Mouse (Mus musculus): ENCODE measurements around the gene Ctf1. TPM values are rescaled to one million over a fixed set of nuclear protein-coding genes. Genes with fewer than 3 reads are reported as not detected.
A peak's percentile ranks its signal among the peaks of the same experiment; 100 is the strongest.
"Not testable (repeated sequence)": the region's sequence is repeated elsewhere in the genome, so short reads cannot be mapped to it uniquely, and the experiment has no call there.

Ctf1 gene
- total RNA-seq, 2 experiments from 2014 or later = 4.6 to 7.5 TPM

DNA sequence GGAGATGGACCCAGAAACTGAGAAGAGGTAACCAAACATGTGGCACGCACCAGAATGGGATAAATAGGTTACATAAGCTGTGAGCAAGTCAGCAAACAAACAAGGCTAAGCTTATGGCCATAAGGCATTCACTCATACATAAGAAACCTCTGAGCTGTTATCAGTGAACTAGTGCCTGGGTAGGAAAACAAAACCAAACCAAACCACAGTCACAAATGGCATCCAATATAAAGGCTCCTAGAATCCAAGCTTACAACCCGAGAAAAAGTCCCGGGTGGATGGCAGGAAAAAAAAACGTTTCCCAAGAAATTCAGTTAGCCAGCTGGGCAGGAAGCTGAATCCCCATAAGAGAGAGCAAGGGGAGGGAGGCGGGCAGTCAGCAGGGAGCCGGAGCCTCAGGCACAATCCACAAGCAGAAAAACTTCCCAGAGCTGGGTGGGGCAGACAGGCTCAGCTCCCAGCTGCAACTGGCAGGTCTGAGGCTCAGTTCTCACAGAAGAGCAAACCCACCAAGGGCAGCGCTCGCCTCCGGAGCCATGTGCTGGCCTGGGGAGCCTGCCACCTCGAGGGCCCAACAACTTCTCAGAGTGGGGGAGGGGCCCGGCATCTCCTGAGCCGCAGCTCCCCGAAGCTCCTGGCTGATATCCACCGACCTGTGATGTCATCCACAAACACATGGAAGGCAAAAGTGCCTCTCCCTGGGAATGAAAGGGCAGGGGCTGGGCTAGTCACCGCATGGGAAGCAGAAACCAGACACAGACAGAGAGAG is 21.1 kb upstream of the Ctf1 start:
- intact Hi-C loops (cut with DNase I) = loop anchor here (1.0 to 2.0 kb wide), 2 partner anchors 17 kb away; partner anchors contain the start of gene Bcl7c
- DNase-seq = peak; percentile 91

DNA sequence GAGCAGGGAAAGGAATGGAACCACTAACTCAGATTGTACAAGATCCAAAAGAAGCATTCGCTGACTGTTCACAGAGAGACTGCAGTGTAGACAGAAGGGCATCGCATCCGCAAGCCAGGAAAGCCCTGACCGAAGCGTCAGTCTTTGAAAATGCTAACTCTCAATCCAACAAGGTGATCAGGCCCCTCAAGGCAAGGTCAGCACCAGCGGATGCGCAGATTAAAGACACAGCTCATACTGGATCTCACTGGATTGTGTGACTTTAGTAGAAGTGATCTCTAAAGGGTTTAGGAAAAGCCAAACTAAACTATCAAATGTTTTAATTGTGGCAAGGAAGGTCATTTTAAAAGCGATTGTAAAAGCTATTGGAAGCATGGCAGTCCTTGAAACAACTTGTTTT is 19.2 kb upstream of the Ctf1 start:
- DNase-seq = no peak
- intact Hi-C loops (cut with DNase I) = no loop called here

- intact Hi-C loops (cut with DNase I); DNase-seq: not testable (repeated sequence)
Observed at GRCm38 (mm10) chr7:127693730-127694129, 18.8 kb upstream of the Ctf1 start.

- intact Hi-C loops (cut with DNase I) = no loop called here
- no peak for DNase-seq
Observed at GRCm38 (mm10) chr7:127698986-127699385, 13.6 kb upstream of the Ctf1 start.

DNA sequence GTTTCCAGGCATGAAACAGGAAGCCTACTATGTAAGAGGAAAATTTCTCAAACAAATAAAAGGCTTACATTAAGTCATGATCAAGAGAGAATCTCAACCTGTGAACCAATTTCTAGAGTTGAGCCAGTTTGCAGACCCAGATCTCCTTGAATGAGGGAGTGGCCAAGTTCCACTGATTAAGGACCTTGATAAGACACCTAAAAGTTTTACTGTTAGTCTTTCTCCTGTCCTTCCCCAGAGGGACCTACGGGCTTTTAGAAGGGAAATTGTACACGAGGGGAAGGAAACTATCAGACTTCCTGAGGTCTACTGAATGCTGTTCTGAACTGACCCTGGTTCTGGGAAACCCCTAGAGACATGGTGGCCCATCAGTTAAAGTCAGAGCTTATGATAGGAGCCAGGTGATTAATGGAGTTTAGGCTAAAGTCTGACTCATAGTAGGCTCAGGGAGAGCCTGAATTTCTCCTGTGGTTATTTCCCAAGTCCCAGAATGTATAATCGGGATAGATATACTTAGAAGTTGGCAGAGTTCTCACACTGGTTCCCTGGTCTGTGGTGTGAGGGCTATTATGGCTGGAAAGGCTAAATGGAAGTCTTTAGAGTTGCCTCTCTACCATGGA is 11.7 kb upstream of the Ctf1 start:
- DNase-seq = no peak
- intact Hi-C loops (cut with DNase I) = no loop called here

GRCm38 (mm10) chr7:127703561-127704178 is 8.9 kb upstream of the Ctf1 start:
- DNase-seq = no peak
- intact Hi-C loops (cut with DNase I) = no loop called here

DNA sequence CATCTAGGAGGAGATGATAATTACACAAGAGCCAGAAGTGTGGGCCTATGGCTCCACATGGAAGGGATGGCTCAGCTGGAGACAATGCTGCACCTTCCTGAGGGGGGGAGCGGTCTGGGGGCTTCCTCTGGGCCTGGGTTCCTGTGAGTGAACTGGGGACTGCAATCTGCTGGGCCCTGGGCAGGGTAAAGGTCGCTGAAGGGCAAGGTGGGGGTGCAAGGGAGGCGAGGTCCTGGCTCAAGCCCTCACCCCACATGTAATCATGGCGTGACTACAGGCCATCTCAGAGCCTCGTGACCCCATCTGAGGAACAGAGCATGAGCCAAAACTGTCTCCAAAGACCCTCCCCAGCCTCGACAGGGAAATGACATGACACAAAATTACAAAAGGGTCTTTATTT is 7.9 kb upstream of the Ctf1 start:
- DNase-seq = no peak
- intact Hi-C loops (cut with DNase I) = no loop called here

DNA sequence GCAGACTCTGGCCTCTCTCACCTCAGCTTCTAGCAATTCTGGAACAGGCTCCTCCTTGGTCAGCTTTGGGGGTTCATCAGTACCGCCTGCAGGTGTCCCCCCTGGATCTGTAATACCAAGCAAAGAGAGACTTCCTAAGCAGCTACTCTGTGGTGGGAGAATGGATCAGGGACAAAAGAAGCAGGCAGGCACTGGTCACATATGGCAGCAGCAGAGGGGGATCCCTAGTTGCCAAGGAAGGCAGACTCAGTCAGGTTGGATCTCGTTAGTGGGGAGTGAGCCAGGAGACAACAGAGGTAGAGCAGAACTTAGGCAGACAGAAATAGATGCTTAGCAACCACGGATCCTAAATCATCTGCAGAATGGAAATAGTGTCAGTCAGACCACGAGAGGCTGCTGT is 6.8 kb upstream of the Ctf1 start:
- intact Hi-C loops (cut with DNase I) = loop anchor here (5.0 kb wide), 1 partner anchor 88 kb away; the partner anchor contains the start of gene Zfp629
- no peak for DNase-seq

DNA sequence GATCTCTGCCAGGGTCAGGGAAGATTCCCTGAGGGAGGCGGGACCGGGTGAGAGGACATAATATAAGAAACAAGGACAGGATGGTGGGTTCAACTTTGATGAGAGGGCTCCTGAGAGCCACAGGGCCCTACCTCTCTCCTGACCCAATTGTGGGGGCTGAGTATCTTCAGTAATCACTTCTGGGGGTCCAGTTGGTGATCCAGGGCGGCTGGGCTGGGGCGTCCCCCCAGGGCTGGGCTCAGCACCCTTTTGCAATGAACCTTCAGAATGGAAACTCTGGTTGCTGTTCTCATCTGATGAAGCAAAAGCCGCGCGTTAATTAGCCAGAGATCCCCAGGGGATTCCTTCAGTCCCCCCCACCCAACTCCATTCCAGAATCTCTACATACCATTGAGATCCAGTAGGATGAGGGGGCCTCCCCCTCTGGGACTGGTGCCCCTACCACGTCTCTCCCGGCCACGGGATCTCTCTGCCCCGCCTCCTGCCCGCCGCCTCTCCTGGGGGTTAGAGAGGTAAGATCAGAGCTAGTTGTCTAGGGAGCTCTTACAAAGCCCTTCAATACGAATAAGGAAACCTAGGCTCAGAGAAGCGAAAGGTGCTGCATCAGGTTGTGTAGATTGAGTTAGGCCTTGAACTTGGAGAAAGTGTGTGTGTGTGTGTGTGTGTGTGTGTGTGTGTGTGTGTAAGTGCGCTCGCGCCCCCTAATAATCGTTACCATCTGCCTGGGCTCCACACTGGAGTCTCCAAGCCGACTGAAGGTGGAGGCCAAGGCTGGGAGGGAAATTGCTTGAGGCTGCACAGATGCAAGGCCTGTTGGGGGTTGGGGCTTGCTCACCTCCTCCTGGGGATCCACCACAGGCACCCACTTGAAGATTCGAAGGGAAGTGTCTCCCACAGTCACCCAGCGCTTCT is 5.2 kb upstream of the Ctf1 start:
- intact Hi-C loops (cut with DNase I) = loop anchor here (5.0 kb wide), 1 partner anchor 90 kb away; the partner anchor contains the start of gene Zfp629
- DNase-seq = no peak

DNA sequence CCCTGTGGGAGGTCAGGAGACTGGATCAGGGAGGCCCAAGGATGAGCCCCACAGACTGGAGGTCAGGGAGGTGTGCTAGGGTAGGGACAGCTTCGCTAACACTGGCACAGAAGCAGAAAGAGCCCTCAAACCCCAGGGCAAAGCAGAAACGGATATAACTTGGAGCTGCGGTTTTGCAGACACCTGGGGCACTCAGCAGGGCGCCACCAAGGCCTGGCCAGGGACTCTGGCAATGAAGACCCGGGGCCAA is 4.7 kb upstream of the Ctf1 start:
- intact Hi-C loops (cut with DNase I) = loop anchor here (1.0 to 5.0 kb wide), 3 partner anchors 17 to 91 kb away; partner anchors contain the start of gene Zfp629
- no peak for DNase-seq

- intact Hi-C loops (cut with DNase I) = loop anchor here (1.0 to 5.0 kb wide), 3 partner anchors 17 to 91 kb away; partner anchors contain the start of gene Zfp629
- DNase-seq = peak; percentile 93
Observed at GRCm38 (mm10) chr7:127708207-127709078, 4.1 kb upstream of the Ctf1 start, which contains the start of gene Bcl7c. Gene Bcl7c (minus strand): TSS chr7:127708933.

DNA sequence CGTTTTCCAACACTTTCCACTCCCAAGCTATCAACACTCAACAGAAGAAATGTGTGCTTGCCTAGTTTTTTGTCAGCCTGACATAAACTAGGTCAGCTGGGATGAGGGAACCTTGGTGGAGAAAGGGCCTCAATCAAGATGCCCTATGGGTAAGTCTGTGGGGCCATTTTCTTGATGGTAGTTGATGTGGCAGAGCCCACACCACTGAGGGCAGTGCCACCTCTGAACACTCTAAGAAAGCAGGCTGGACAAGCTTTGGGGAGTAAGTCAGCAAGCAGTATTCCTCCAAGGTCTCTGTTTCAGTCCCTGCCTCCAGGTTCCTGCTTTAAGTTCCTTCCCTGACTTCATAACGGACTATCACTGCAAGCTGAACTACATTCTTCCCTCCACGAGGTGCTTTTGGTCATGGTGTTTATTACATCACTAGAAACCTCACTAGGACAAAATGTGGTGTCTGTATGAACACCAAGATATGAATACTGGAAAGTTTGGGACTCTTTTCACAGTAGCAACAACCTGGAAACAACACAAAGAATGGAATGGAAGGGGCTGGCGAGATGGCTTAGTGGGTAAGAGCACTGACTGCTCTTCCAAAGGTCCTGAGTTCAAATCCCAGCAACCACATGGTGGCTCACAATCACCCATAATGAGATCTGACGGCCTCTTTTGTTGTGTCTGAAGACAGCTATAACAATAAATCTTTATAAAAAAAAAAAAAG is 3.1 kb upstream of the Ctf1 start:
- intact Hi-C loops (cut with DNase I) = loop anchor here (5.0 kb wide), 1 partner anchor 92 kb away; the partner anchor contains the start of gene Zfp629
- DNase-seq = no peak

DNA sequence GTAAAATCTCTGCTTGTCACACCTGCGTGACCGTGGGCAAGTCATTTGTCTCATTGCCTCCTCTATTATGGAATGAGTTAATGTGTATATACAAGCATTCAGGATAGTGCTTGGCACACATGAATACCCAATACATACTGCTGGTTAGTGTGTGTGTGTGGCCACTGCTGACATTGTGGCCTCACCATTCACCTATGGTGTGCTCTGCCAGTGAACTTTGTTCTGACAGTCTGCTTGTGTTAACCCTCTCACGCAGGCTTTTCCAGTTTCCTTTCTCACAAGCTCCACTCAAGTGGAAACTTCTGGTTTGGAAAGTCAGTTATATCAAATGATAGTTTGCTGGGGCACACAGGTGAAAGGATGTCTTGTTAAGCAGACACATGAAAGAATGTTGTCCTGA is 1.5 kb upstream of the Ctf1 start:
- intact Hi-C loops (cut with DNase I) = no loop called here
- DNase-seq = no peak

- intact Hi-C loops (cut with DNase I) = no loop called here
- no peak for DNase-seq
Observed at GRCm38 (mm10) chr7:127711456-127711855, 1.1 kb upstream of the Ctf1 start.

DNA sequence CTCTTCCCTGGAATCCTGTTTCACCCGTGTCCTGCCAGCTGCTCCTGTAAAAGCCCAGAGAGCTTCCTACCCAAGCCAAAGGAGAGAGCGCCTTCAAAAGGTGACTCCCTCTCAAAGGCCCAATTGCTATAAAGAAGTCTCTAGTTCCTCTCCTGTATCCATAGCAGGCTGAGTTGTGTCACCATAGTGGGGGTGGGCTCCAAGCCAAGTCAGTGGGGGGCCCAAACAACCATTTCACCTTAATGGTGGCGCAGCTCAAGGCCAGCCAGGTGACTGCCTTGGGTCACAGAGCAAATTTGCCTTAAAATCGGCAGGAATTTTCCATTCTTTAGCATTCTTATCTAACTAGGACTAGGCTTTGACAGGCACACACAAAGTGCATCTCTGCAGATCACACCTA is 2.3 kb downstream of the Ctf1 start:
- no peak for DNase-seq
- intact Hi-C loops (cut with DNase I) = no loop called here

GRCm38 (mm10) chr7:127716992-127717391 is 4.5 kb downstream of the Ctf1 start:
- intact Hi-C loops (cut with DNase I) = no loop called here

DNA sequence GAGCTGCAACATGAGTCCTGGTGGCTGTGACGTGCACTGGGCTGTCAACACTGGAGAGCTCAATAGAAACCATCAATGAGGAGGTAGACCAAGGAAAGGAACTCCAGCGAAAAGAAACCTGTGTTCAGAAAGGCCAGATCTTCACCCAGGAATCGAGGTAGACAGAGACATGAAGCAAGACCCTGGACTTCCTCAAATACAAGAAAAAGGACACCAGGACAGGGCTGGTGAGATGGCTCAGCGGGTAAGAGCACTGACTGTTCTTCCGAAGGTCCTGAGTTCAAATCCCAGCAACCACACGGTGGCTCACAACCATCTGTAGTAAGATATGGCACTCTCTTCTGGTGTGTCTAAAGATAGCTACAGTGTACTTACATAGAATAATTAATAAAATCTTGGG is 5.8 kb downstream of the Ctf1 start:
- intact Hi-C loops (cut with DNase I) = no loop called here
- DNase-seq = no peak

More at GRCm38 (mm10) chr7:127716992-127717391, 4.5 kb downstream of the Ctf1 start:
- peak; percentile 76 to 78 for DNase-seq

GRCm38 (mm10) chr7:127719258-127719657 is 6.7 kb downstream of the Ctf1 start:
- intact Hi-C loops (cut with DNase I) = no loop called here

GRCm38 (mm10) chr7:127725490-127725889 is 13.0 kb downstream of the Ctf1 start:
- no peak for DNase-seq
- intact Hi-C loops (cut with DNase I) = no loop called here

More at GRCm38 (mm10) chr7:127719258-127719657, 6.7 kb downstream of the Ctf1 start:
- DNase-seq = no peak

Data from heart, postnatal 10 days (tissue).